Mouse (Mus musculus) adrenal gland, postnatal 14 days (tissue): ENCODE results near the gene Olfr66. TPM values are rescaled to one million over a fixed set of nuclear protein-coding genes. Genes with fewer than 3 reads are reported as not detected.

Source experiments
- DNase-seq: peaks from one replicate; pipeline ENCODE4 v3.0.0; 2021; ENCODE audit warnings: mixed read lengths
- long read RNA-seq, 2 experiments: library from polyadenylated mRNA; stranded (forward); transcript quantifications; one replicate each; pipeline ENCODE4 v2.0.0; 2021
- total RNA-seq: library from RNA; stranded (reverse); gene quantifications from 2 replicates; pipeline ENCODE4 v1.2.3, GENCODE M21; 2021

The Olfr66 gene
- total RNA-seq = not detected in 2 replicates
- long read RNA-seq, experiment 1 = 0 reads
- long read RNA-seq, experiment 2 = 0 reads

DNA sequence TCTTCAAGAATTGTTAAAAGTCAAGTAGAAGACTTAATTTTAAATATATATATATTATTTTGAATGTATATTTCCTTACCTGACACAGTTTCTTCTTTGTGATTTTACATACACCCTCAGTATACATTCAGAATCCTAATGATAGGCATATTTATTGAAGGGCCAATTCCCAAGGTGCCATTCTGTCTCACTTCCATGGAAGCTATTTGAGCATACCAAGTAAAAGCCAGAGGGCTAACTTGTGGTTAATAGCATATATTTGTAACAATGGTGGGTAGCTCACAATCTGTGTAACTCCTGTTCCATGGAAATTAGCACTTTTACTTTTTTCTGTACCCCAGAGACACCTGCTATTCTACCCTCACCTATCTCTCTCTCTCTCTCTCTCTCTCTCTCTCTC, at the start of gene Olfr66:
Gene Olfr66 (minus strand): TSS at position 101 of the 400 bp plus-strand sequence.
- DNase-seq = no peak

- DNase-seq = no peak
These were observed 48.2 kb upstream of the Olfr66 start, which contains the start of gene Olfr632 for GRCm38 (mm10) chr7:103934264-103934663. Gene Olfr632 (plus strand): TSS chr7:103934347.

DNA sequence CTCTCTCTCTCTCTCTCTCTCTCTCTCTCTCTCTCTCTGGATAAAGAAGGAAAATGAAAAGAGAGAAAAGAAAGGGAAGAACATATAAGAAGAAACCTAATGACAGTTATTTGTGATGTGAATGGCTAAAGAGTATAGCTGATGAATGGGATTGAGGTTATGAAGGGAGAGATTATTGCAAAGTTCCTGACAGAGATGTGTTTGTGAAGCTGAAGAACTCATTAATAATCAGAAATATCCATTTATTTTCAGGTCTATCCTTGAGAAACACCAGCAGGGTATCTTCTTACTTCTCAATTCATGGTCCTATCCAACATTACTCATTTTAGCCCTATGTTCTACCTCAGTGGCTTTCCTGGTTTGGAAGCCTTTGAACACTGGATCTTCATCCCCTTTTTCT, 42.5 kb upstream of the Olfr66 start, which contains the start of gene Olfr631:
Gene Olfr631 (plus strand): TSS at position 301 of the 400 bp plus-strand sequence.
- DNase-seq = no peak

DNA sequence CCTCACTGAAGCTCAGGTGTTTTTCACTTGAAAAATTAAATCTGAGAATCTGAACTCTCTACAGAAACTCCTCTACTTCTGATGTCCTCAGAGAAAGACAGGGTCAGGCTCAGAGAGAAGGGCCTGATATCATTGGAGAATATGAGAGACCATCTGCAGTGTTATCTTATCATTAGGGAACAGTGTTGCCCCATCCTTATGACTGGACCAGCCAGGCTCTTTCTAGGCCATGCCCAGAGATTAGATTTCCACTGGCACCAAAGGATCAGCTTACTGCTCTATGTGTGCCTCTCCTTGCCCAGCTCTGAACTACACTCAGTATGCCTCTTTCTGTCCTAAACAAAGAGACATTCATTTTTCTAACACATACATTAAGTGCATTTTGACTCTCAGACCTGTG, 29.3 kb upstream of the Olfr66 start:
- DNase-seq = no peak

DNA sequence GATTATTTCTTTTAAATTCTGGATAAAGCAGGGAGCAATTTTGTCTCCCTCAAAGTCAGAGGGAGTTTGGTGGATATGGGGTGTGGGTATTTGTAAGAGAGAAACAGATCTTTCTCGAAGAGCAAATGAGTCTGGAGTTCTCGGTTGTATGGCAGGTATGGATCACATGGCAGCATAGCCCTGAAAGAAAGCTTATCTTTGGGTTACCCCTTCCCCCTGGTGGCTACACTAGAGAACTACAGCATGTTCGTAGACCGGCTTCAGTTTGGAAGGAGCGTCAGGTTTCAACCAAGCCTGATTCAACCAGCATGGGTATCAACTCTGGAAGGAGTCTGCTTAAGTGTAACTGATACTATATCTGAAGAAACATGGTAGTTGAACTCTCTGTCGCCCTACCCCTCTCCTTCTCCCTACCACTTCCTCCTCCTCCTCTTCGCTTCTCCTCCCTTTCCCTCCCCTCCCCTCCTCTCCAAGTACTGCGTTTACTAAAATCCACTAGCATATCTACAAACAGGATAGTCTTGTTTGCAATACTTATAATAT, 27.0 kb upstream of the Olfr66 start:
- no peak for DNase-seq

DNA sequence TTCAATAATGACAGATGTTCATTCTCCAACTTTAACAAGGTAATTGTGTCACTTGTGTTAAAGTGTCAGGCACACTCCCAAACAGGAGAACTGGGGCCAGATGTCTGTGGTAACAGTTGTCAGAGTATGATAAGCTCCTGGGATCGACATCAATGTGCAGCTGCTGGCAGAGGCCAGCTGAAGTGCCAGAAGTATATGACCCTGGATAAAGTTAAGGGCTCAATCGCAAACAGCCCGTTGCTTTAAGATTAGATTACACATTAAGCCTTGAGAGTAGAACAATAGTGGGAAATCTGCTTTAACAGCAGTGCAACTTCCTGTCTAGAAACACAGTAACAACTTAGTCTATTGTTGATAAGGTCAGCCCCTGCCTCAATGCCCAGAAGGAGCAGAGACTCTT, 24.0 kb upstream of the Olfr66 start:
- no peak for DNase-seq

GRCm38 (mm10) chr7:103903187-103903586, 17.1 kb upstream of the Olfr66 start, which contains the start of gene Olfr65:
Gene Olfr65 (plus strand): TSS chr7:103903487.
- no peak for DNase-seq

GRCm38 (mm10) chr7:103894385-103894784, 8.3 kb upstream of the Olfr66 start, which contains the start of gene Olfr64:
Gene Olfr64 (minus strand): TSS chr7:103894485.
- DNase-seq = no peak

DNA sequence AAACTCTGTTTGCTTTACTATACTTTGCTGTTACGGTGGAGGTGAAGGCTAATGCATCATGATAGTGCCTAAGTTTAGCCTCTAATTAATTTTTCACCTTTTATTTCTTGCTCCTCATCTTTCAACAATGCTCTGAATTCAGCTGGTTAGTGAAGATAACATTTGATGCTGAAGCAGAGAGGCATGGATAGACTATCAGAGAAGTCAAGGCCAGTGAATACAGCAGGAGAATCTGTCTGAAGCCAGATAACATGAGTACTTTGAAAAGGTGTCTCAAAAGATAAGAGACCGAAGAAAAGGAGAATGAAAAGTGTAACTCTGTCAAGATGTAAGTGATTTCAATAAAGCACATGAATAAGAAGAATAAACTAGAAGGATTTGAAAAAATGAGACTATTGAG, 9.0 kb downstream of the Olfr66 start:
- DNase-seq = no peak

GRCm38 (mm10) chr7:103874451-103874850, 11.6 kb downstream of the Olfr66 start:
- DNase-seq = no peak

DNA sequence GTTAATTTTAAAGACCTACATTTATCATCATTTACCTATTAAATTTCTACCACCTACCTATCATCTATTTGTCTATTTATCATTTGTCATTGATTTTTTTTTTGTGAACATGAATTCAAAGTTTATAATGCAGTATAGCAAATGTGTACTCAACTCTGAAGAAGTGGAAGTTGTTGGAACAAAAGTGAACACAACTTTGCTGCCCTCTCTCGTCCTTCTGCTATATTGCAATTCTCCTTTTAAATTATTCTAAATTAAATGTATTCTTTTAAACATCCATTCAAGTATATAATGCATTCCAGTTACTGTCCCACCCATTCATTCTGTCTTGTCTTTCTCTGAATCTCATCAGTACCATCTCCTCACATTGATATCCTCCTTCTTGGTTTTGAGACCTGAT, 13.0 kb downstream of the Olfr66 start:
- DNase-seq = no peak

DNA sequence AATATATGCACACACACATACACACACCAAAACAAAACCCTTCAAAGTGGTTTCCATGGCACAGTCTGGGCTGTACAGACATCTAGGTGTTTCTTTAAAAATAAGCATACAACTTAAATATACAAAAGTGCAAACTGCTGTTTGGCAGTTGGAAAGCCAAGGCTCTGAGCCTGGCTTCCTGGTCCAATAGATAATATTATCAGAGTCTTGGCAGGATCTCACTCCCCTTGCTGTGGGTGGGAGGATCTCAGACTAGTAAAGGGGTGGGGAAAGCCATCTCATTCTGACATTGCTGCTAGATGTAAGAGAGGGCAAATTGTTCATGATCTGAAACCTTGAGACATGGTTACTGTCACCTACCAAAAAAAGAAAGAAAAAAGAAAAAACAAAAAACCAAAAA, 15.4 kb downstream of the Olfr66 start:
- no peak for DNase-seq

DNA sequence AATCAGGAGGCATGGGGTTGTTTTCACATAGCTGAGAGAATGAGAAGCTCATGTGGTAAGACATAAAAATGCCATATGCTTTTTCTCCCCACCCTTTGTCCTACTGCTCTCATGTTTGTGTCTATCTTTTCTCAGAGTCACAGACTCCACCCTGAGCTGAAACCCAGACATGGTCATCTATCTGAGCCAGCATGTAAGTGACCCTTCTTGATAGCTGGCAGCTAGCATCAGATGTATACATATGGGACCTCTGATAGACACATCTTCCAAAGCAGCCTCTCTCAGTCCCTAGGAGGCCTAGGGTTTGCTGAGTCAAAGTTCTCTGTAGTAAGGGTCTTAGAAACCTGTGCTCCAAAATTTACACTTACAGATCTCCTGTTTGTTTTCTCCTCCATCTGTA, 20.3 kb downstream of the Olfr66 start:
- DNase-seq = no peak

DNA sequence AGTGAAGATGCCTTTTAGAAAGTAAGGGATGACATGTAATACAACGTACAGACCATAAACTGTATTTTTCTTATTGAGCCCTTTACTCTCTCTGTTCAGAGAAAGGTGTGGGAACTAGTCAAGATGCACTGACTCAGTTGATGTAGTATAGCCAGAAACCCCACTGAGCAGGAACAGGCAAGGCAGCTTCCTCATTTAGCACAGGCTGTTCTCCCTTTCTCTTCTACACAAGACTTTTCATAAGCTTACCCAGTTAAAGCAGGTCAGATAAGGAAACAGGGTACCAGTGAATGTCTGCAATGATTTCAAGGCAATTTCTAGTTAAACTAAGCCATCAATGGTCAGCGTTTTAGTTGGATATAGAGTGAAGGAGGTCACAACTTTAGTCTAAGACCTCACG, 24.5 kb downstream of the Olfr66 start:
- DNase-seq = no peak

DNA sequence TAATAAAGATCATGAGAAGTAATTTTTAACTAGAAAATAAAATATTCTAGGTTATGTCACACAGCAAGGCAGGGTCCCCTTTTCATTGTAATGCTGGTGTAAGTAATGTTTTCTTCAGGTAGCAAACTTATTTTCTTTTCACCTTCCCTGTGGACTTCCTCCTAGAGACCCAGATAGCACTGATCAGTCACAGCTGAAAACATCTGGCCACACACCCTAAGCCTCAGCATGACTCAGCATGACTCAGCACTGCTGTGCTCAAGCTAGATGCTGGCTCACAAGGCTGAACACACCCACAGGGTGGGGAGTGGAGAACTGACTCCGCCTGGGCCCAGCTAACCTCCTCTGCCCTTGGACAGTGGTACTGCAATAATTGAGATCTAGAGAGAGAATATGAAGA, 25.2 kb downstream of the Olfr66 start:
- peak; percentile 75 for DNase-seq

GRCm38 (mm10) chr7:103859076-103859475, 27.0 kb downstream of the Olfr66 start:
- no peak for DNase-seq

DNA sequence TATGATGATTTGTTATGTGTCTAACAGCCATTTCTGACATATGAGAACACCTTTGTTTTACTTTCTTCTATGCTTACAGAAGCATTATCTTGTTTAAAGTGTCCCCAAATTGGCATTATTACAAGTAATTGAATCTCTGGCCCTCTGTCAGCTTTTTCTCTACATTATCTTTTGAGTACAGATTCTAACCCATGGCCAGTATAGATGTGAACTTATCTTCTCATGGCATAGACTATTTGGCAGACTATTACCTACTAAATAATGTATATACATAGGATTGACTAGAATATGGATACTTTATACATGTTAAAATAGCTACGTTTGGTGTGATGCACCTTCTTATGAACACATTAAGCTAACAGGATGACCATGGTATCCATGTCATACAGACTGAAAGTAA, 31.4 kb downstream of the Olfr66 start:
- DNase-seq = no peak

GRCm38 (mm10) chr7:103853090-103853489, 33.0 kb downstream of the Olfr66 start, which contains the start of gene Hbb-y:
Gene Hbb-y (minus strand): TSS chr7:103853216.
- DNase-seq = no peak

- no peak for DNase-seq
These were observed 41.3 kb downstream of the Olfr66 start for GRCm38 (mm10) chr7:103844525-103845325.

- no peak for DNase-seq
These were observed 43.0 kb downstream of the Olfr66 start, which contains the start of gene Hbb-bh1 for GRCm38 (mm10) chr7:103843034-103843433. Gene Hbb-bh1 (minus strand): TSS chr7:103843164.

GRCm38 (mm10) chr7:103840268-103840667, 45.8 kb downstream of the Olfr66 start, which contains the start of gene Hbb-bh2:
Gene Hbb-bh2 (minus strand): TSS chr7:103840520.
- no peak for DNase-seq
